Mouse (Mus musculus): Measurements from ENCODE around the gene Lpar1.
"Not testable (repeated sequence)": the region's sequence is repeated elsewhere in the genome, so short reads cannot be mapped to it uniquely, and the experiment has no call there.

The Lpar1 gene

DNA sequence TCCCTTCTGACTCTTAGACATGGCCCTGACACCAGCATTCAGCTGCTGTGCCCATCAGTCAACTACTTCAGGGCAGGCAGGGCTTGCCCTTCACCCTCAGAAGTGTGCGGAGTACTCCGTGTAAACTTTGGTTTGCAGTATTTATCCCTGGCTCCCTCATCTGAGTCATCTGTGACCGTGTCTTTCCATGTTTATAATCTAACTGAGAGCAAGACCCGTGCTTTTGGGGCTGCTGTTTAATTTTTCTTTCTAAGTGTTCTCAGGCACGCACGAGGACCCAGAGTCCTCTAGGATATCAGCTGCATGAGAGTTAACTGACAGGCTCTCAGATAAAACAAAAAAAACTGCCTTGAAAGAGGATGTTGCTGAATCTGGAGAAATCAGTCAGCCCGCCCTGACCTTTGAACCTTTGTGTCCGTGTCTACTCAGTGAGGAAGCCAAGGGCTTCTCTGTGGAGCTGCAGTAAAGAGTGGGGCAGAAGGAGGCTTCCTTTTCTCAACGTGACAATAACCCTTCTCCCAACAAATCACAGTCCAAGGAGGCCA is 7.7 kb downstream of the Lpar1 start:
- DNase-seq: peak; percentile 81 to 85

DNA sequence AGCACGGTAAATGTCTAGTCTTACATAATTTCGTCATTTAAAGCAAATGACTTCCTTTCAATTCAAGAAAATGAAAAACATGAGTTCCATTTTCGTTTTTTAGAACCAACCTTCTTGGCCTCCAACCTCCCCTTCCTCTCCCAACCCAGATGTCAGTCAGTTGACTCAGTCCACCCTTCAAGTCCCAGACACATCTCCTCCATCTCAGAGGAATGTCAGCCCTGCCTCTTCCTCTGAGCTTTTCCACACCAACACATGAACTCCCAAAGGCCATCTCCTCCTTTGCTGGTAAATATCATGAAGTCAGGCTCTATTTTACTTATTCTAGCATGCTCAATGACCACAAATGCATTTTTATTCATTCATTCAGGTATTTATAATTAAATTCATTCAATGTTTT is 10.5 kb downstream of the Lpar1 start:
- no peak for DNase-seq

GRCm38 (mm10) chr4:58542656-58543055 is 11.0 kb downstream of the Lpar1 start:
- not testable (repeated sequence) for DNase-seq

DNA sequence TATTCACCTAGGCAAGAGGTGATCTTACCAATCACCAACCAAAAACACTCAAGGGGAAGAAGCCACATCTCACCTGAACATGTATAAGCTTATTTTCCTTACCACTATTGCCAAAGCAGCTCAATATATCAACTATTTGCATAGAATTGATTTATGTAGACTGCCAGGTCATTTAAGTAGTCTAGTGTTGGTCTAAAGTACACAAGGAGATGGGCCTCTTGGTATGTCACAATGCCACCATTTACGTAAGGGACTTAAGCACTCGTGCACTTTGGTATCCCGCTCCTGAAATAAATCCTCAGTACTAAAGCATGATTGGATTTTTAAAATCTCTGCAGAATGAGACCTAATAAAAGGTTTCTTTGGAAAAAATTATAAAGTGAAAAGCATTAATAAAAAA is 12.9 kb downstream of the Lpar1 start:
- no peak for DNase-seq

DNA sequence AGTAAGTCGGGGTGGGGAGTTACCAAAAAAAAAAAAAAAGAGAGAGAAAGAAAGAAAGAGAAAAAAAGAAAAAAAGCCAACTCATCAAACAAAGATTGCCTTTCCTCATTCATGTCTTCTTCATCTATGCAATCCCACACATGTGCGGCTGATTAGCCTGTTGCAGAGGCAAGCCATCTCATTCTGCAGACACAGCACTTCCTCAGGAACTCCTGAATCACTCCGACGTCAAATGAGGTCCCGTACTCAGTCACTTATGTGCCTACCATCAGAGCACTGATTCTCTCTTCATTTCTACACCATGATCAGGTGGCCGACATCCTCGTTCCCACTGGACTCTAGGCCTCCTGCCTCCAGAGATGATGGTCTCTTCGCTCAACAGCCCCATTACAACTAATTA is 13.3 kb downstream of the Lpar1 start:
- DNase-seq: no peak

GRCm38 (mm10) chr4:58538696-58539095 is 15.0 kb downstream of the Lpar1 start:
- DNase-seq: no peak

GRCm38 (mm10) chr4:58535754-58536153 is 17.9 kb downstream of the Lpar1 start:
- no peak for DNase-seq

- no peak for DNase-seq
Observed at GRCm38 (mm10) chr4:58534726-58535350, 18.9 kb downstream of the Lpar1 start.

DNA sequence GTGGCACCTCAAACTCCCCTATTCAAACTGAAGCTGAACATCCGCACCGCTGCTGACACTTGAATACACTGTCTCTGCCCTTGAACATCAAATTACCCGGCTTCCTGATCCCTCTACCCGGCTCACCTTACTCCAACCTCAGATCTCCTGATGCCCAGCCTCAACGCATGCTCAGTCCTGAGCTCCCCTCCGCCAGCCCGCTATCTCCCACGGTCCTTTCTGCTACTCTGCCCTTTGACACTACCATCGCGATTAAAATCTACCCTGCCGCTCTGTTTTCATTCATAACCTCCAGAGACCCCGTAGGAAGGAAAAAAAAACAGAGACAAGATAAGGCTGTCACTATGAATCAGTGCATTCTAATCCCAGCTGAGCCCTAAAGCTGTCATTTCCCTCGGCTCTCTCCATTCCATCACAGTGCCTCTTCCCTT is 19.5 kb downstream of the Lpar1 start:
- DNase-seq: no peak

DNA sequence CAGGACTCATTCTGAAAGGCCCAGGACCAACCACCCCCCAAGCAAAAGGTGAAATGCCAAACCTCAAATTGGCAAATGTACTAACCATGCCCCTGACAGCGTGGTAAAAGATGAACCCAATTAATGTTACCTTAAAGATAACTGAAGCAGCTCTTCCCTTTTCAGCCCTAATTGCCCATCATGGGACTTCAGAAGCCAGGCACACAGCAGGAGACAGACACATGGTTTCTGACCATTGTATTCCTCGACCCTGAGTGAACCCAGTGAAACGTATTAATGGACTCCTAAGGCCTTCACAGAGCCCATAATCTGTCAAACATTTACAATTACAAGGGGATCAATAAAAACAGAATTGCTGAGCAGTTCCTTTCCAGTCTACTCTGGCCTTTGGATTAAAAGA is 20.2 kb downstream of the Lpar1 start:
- no peak for DNase-seq

DNA sequence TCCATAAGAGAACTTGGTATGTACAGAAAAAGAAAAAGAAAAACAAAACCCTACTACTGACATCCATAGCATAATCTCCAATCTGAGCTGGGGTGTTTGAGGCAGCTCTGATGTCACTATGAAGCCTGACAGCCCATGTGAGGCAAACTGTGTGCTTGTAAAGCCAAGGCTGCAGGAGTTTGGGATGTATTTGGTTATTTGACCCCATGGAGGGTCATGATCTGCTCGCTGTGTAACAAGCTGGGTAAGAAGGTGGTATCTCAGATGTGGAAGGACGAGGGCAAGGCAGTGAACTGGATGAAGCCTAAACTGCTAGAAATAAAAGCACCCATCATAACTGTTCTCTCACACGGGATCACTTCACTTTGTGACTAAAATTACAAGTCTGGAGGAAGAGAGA is 21.4 kb downstream of the Lpar1 start:
- no peak for DNase-seq

DNA sequence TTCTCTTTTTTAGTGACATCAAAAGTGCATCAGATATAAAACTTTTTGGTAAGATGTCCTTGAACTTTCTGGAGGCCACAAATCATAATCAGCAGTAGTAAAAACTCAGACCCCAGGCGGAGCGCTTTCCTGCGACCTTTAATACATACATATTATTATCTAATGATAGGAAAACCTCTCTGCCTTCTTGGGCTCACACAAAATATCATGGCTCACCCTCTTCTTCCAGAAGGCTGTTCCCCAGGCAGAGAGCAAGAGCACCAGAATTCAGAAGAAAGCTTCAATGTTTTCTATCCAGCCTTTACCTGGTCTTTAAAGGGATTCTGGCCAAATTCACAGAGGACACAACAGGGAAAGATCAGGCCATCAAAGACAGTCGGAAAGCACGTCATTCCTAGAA is 23.0 kb downstream of the Lpar1 start:
- DNase-seq: no peak

- DNase-seq: no peak
Observed at GRCm38 (mm10) chr4:58530279-58530678, 23.4 kb downstream of the Lpar1 start.

- no peak for DNase-seq
Observed at GRCm38 (mm10) chr4:58527852-58528251, 25.8 kb downstream of the Lpar1 start.

GRCm38 (mm10) chr4:58521137-58521536 is 32.6 kb downstream of the Lpar1 start:
- DNase-seq: no peak

DNA sequence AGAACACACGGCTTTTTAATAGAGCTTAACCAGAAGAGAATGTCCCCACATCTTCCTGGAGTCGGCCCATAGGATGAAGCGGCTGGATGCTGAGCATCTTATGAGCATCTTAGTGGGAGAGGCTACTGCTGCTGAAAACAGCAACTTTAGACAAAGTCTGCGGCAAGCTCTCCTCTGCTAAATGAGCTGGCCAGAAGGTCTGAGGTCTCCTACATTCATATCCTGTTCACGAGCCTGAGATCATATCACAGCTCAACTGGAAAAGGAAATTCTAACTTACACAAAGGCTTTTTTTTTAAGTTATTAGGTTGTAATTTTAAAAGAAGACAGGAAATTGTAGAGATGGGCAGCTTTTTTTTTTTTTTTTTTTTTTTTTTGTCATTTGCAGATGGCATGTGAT is 33.2 kb downstream of the Lpar1 start:
- no peak for DNase-seq

DNA sequence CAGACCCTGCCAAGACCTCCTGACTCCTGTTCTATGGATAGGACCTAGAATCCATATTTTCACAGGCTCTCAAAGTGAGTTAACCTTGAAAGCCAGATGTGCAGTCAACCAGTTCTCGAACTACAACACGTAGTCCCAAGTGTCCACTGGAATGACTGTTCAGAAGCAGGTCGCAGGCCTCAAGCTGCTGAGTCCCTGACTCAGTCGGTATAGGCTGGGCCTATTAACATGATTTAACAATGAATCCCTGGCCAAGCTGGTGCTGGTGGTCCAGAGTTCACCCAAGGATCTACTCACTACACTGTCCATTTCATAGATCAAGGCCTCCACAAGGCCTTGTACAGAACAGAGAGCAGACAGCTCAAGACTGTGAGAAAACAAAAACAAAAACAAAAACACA is 33.8 kb downstream of the Lpar1 start:
- no peak for DNase-seq

DNA sequence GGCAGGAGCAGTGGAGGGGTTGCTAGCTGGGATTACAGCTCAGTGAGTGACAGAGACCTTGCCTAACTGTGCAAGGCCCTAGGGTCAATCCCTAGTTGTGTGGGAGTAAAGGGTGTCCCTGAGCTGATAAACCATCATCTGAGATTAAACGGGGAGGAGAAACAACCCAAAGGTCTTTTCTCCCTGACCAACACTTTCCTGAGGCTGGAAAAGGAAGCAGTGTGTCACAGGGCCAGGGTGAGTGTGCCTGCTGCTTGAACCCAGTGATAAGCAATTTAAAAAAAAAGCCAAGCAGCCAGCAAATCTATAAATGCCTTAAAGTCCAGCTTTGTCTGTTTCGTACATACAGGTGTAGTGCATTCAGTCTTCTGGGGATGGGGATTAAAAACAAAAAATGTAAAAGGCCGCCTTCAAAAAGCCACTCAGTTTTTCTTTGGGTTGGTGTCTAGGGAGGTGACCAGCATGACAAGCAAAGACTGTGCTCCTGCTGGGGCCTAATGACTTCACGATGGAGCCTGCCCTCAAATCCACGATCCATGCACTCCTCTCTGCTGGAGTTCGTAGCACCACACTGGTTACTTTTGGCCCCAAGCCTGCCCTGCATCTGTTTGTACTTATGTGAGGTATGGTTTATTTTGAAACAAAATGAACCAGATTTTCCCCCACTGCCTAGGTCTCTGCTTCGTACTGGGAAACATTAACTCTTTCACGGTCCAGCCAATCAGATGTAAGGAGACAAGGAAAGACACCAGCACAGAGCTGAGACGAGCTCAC is 35.3 kb downstream of the Lpar1 start:
- DNase-seq: no peak

DNA sequence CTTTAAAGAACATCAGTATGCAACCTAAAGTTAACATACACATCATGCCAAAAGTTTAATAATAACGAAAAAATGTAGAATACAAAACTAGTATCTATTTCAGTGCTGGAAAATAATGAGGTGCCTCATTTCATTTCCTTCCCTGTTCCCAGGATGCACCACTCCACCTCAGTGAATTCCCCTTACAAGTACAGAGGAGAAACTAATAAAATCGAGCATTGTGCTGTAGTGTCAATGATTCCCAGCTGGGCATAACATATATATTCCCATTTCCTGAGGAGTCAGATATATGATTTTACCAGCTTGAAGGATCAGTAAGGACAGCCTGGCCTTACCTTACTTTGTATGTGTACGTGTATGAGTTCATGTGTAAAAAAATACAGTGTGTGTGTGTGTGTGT is 36.9 kb downstream of the Lpar1 start:
- DNase-seq: no peak

- no peak for DNase-seq
Observed at GRCm38 (mm10) chr4:58516221-58516620, 37.5 kb downstream of the Lpar1 start.

- DNase-seq: no peak
Observed at GRCm38 (mm10) chr4:58511554-58511953, 42.1 kb downstream of the Lpar1 start.

- DNase-seq: no peak
Observed at GRCm38 (mm10) chr4:58508833-58509232, 44.9 kb downstream of the Lpar1 start.

GRCm38 (mm10) chr4:58507536-58507935 is 46.2 kb downstream of the Lpar1 start:
- no peak for DNase-seq

All from kidney, postnatal 25 days (tissue).